Mouse (Mus musculus): ENCODE measurements around the gene Gm39115.

GRCm38 (mm10) chr7:142178685-142179084, 42.9 kb upstream of the Gm39115 start:
- no peak for TF ChIP-seq CTCF (IDR thresholded peaks at IDR 0.05; ENCODE audit: control insufficient read depth, insufficient read depth, low read length)
- TF ChIP-seq POLR2A (IDR thresholded peaks at IDR 0.05; ENCODE audit: borderline replicate concordance, control insufficient read depth, low read depth, low read length) = no peak
